Mouse (Mus musculus) thymus, postnatal 0 days (tissue): Measurements from ENCODE around the gene Iqcj. TPM values are rescaled to one million over a fixed set of nuclear protein-coding genes. Genes with fewer than 3 reads are reported as not detected.
"Not testable (repeated sequence)": the region's sequence is repeated elsewhere in the genome, so short reads cannot be mapped to it uniquely, and the experiment has no call there.

Experiments
- DNase-seq: peaks from one replicate; pipeline ENCODE4 v3.0.0-alpha.2; 2015; ENCODE audit warnings: low spot score
- polyA plus RNA-seq: library from polyadenylated mRNA; unstranded; fragments of >200 nt; fragmentation: Nextera tagmentation; extraction: Ambion mirVana; gene quantifications from 2 replicates; pipeline ENCODE4 v1.2.1, GENCODE M21; 2015

Gene Iqcj
- polyA plus RNA-seq, 1 experiment from 2014 or later: not detected

DNA sequence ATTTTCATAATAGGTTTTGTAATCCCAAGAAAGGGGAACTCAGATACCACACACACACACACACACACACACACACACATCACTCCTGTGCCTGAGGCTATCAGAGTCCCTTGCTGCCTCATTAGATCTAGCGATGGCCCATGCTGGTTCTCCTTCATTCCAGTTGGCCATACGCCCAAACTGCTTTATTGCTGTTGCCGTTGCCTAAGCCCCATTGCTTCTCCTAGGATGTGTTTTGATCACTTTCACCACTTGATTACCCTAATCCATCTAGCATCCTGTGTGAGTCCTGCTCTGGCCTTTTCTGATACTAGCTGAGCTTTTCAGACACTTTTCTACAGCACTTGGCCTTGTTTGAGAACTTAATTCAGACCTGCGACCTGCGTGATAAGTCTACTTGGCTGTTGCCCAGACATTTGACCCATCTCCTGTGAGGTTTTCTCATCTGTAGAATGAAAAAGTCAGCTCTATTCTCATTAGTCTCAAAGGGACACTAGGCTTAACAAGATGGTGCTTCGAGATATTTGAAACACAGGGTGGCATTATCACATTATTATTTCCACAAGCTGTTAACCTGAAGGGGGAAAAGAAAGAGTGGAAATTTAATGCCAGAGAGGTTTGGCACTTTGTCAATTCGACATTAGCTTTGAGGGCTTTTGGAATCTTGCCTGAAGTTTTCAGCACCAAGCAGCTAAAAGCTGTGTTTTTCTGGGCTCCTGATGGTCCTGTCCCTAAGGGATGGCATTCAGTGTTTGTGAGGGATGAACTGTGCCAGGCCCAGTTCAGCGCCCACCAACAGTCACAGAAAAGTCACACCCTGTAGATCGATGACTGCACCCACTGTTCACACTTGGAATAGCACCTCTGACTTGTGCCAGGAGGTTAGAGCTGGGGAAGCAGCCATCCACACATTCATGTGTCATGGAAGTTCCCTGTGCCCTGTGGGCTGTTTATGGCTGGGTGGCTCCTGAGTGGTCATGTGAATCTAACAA is 179.7 kb downstream of the Iqcj start:
- DNase-seq: no peak

- DNase-seq: no peak
These were observed 185.4 kb downstream of the Iqcj start for GRCm38 (mm10) chr3:68077406-68077805.

DNA sequence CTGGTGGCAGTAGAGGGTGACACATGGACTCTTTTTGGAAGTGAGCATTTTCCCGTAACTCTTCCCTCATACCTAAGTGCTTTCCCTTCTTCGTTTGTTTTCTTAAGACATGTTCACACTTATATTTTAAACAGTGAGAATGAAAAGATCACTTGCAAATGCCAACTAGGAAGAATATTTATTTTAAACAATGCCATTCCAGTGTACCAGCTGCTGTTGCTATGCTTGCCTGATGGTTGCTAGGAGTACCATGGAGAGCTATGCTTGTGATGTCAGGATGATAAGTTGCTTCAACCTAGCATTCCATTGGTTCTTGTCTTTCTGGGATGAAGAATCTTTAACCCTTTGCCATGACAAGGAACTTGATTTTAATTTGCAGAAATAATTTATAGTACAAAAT is 193.0 kb downstream of the Iqcj start:
- no peak for DNase-seq

DNA sequence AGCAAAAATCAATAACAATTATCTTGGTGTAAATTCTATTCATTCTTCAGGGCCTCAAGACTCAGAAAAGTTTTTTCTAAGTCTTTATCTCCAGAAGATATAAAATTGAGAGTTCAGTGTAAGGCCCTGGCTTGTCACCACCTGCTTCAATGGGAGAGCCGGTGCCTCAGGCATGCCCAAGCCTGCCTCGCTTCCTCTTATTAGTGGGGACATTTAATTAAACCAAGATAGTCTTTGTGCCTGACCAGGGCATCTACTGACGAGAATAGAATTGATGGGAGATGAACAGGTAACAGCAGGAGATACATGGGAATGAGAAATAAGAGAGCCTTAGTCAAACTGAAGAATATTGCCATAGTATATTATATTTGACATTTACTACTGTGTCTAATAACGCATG is 200.1 kb downstream of the Iqcj start:
- no peak for DNase-seq

DNA sequence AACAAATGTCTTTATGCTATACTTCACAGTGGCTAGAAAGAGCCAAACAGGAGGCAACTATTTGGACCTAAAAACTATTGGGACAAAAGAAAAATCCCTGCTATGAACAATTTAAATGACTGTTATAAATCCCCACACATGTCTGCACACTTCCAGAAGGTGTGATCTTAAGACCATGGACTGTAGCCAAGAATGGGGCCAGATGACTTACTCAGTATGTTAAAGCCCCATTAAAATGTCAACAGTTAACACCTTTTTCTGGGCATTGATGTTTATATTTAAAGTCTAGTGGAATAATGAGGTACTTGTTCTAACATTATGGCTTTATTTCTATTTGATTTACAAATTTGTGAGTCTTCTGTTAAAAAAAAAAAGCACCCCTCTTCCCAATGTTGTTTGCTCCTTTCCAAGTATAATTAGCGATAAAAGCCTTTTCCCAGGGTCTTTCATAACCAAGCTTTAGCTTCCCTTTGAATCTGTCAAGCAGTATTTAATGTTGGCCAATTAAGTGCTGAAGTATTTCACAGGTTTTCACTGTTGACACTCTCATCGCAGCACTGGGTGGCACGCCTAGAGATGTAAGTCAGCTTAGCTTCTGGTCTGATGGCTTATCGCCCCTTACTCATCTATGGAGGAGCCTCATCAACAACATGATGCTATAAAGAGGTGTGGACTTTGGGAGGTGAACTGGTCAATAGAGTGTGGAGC is 204.9 kb downstream of the Iqcj start:
- DNase-seq: no peak

DNA sequence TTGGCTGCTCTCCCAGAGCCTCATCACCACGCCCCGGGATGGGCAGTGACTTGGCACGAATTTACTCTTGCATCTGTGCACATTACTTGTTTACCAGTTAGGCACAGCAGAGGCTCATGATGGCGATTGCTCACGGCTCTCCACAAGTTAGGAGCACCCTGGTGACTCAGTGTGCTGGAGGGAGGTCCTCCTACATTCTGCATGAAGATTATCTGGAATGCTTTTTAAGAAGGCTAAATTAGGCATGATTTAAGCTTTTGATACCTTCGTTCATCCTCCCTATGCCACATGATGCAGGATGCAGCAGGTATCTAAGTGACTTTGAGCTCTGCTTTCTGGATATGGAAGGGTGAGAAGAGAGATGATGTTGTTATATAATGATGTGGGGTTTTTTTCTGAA is 207.5 kb downstream of the Iqcj start:
- DNase-seq: not testable (repeated sequence)

DNA sequence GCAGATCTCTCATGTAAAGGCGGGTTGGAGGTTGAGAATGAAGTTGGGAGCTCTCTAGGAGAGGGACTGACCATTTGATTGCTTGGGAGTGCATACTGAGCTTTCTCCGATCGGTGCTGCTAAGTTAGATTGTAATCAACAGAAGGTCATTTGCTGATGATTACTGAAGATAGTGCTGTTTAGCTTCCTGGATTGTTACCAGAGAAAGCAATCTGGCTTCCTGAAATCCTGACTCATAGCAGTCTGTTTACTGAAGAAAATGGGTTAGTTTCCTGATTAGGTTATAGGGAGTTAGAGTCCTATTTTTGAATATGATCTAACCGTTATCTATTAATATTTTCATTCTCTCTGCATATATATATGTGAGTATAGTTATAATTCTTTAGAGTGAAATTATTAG is 209.3 kb downstream of the Iqcj start:
- no peak for DNase-seq

- no peak for DNase-seq
These were observed 213.2 kb downstream of the Iqcj start for GRCm38 (mm10) chr3:68105081-68105685.

Other genes with a start within 250 kb of the Iqcj start
- not detected in 2 replicates for gene Iqschfp, start within 50 bp of the Iqcj start, polyA plus RNA-seq
- gene Schip1, start 172.6 kb downstream of the Iqcj start, polyA plus RNA-seq: 4.7 and 4.9 TPM in 2 replicates